35 mouse cellular contexts compared by ENCODE assay signal in the genomic region with DNA sequence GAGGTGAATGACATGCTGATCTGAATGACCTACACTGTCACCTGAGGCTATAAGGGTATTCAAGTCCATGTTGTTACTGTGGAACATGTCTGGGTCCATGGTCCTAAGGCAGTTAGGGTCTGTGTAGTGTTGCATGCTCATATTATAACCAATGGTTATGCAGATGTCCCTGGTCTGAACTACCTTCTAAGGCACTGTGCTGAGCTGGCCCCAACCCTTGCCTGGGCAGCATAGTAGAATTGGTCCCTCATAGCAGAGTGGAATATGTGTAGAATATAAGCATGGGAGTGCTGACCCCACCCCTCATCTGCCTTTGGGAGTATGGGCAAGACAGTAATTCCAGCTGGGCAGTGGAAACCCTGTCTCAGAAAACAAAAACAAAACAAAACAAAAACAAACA. TPM values are rescaled to one million over a fixed set of nuclear protein-coding genes. Genes with fewer than 3 reads are reported as not detected.
DNase-seq lines count a peak whose midpoint lies in the region; ATAC-seq and TF ChIP-seq lines count a peak whose summit lies in the region.
"Had no signal": no experiment of that assay in that cellular context is flagged by ENCODE, and none has a peak within 500 bp of the region (broad histone marks: within the 10 kb centered on the region; RNA-seq: fewer than 3 reads in every experiment).

No protein-coding gene starts in this region.

- no peak overlapping the region for H3K9ac ChIP-seq in forebrain, embryonic 12.5 days
- no peak overlapping the region for H3K9ac ChIP-seq in forebrain, postnatal 0 days
- H3K9ac ChIP-seq in heart, embryonic 11.5 days (ENCODE audit: low read depth, low read length), result no peak overlapping the region
- no peak overlapping the region for H3K9ac ChIP-seq in midbrain, embryonic 12.5 days (replicated peaks)
- H3K9ac ChIP-seq in midbrain, embryonic 14.5 days (replicated peaks; ENCODE audit: low read length), result no peak overlapping the region
- H3K9ac ChIP-seq: embryonic facial prominence, embryonic 13.5 days; heart, embryonic 13.5 days; hindbrain, embryonic 15.5 days had no signal

- H3K36me3 ChIP-seq in forebrain, embryonic 12.5 days (replicated peaks), result no peaks in the 10 kb centered on the region
- H3K36me3 ChIP-seq in forebrain, postnatal 0 days (ENCODE audit: insufficient read depth), result no peaks in the 10 kb centered on the region
- H3K36me3 ChIP-seq in heart, embryonic 11.5 days (ENCODE audit: control insufficient read depth, insufficient read depth, low read length), result no peaks in the 10 kb centered on the region
- H3K36me3 ChIP-seq in midbrain, embryonic 12.5 days, result no peaks in the 10 kb centered on the region
- H3K36me3 ChIP-seq in midbrain, embryonic 14.5 days (ENCODE audit: control insufficient read depth, insufficient read depth, low read length), result no peaks in the 10 kb centered on the region
- H3K36me3 ChIP-seq: embryonic facial prominence, embryonic 13.5 days; heart, embryonic 13.5 days; hindbrain, embryonic 15.5 days had no signal

- DNase-seq in forebrain, postnatal 0 days, result no peak
- no peak for DNase-seq in heart, adult 11 months
- DNase-seq in midbrain, embryonic 14.5 days, result no peak
- no peak for DNase-seq in adrenal gland, postnatal 4 days (ENCODE audit: low spot score in 2 of 2)
- DNase-seq: adrenal gland, adult 2 months; adrenal gland, postnatal 14 days; cerebellum, adult 11-12 months; cerebellum, adult 8-10 months; cerebellum, postnatal 10 days; cerebellum, postnatal 36 days; embryo, embryonic 11 days; gastrocnemius, adult 2 months; gastrocnemius, postnatal 14 days; heart, adult 18-20 months; heart, postnatal 14 days; heart, postnatal 4 days; kidney, adult 2 months had no signal

- no peak overlapping the region for H3K4me3 ChIP-seq in forebrain, embryonic 12.5 days (replicated peaks)
- H3K4me3 ChIP-seq in forebrain, postnatal 0 days (ENCODE audit: low read depth, low read length), result no peak overlapping the region
- H3K4me3 ChIP-seq in heart, embryonic 11.5 days (ENCODE audit: low read depth, low read length), result no peak overlapping the region
- no peak overlapping the region for H3K4me3 ChIP-seq in midbrain, embryonic 12.5 days
- no peak overlapping the region for H3K4me3 ChIP-seq in midbrain, embryonic 14.5 days (replicated peaks; ENCODE audit: low read depth, low read length)
- H3K4me3 ChIP-seq: embryonic facial prominence, embryonic 13.5 days; erythroblast, embryonic 14.5 days; gastrocnemius, adult 2 months; heart, embryonic 13.5 days; hindbrain, embryonic 15.5 days had no signal

- H3K9me3 ChIP-seq in forebrain, embryonic 12.5 days, result no peaks in the 10 kb centered on the region
- H3K9me3 ChIP-seq in forebrain, postnatal 0 days (ENCODE audit: low read length), result no peaks in the 10 kb centered on the region
- H3K9me3 ChIP-seq in heart, embryonic 11.5 days (replicated peaks; ENCODE audit: control insufficient read depth, low read length), result no peaks in the 10 kb centered on the region
- H3K9me3 ChIP-seq in midbrain, embryonic 12.5 days, result no peaks in the 10 kb centered on the region
- H3K9me3 ChIP-seq in midbrain, embryonic 14.5 days (ENCODE audit: control insufficient read depth, low read length), result no peaks in the 10 kb centered on the region
- H3K9me3 ChIP-seq: embryonic facial prominence, embryonic 13.5 days; heart, embryonic 13.5 days; hindbrain, embryonic 15.5 days had no signal

- TF ChIP-seq CTCF in forebrain, postnatal 0 days (IDR thresholded peaks at IDR 0.05; ENCODE audit: low read depth), result no peak

- ATAC-seq in forebrain, embryonic 12.5 days (ENCODE audit: low FRiP score), result 0 out of 2 replicates have a peak, but pooled peaks have one; percentile 28
- no peak for ATAC-seq in forebrain, postnatal 0 days
- 0 out of 2 replicates have a peak, but pooled peaks have one; percentile 2 for ATAC-seq in heart, embryonic 11.5 days (replicated peaks; ENCODE audit: insufficient number of reproducible peaks, low FRiP score, low TSS enrichment)
- peak; percentile 34; the same call in 1 of the 2 replicates for ATAC-seq in midbrain, embryonic 12.5 days (ENCODE audit: low FRiP score, low read depth)
- ATAC-seq in midbrain, embryonic 14.5 days (ENCODE audit: low FRiP score, low TSS enrichment), result no peak; the same call in 1 of the 2 replicates
- ATAC-seq: CD4-positive, CD25-positive, alpha-beta regulatory T cell, adult 4 months; intestine, postnatal 0 days had no signal

- no peak overlapping the region for H3K4me2 ChIP-seq in forebrain, embryonic 12.5 days
- no peak overlapping the region for H3K4me2 ChIP-seq in forebrain, postnatal 0 days (ENCODE audit: low read depth)
- no peak overlapping the region for H3K4me2 ChIP-seq in heart, embryonic 11.5 days
- H3K4me2 ChIP-seq in midbrain, embryonic 12.5 days (replicated peaks), result no peak overlapping the region
- no peak overlapping the region for H3K4me2 ChIP-seq in midbrain, embryonic 14.5 days (ENCODE audit: low read length)
- H3K4me2 ChIP-seq: embryonic facial prominence, embryonic 13.5 days; heart, embryonic 13.5 days; hindbrain, embryonic 15.5 days had no signal

- H3K27ac ChIP-seq in forebrain, embryonic 12.5 days, result no peak overlapping the region
- H3K27ac ChIP-seq in forebrain, postnatal 0 days (ENCODE audit: low read depth, low read length), result no peak overlapping the region
- no peak overlapping the region for H3K27ac ChIP-seq in heart, embryonic 11.5 days (ENCODE audit: low read depth, low read length)
- H3K27ac ChIP-seq in midbrain, embryonic 12.5 days (replicated peaks), result no peak overlapping the region
- H3K27ac ChIP-seq in midbrain, embryonic 14.5 days (replicated peaks; ENCODE audit: low read depth, low read length), result no peak overlapping the region
- H3K27ac ChIP-seq: embryonic facial prominence, embryonic 13.5 days; gastrocnemius, adult 2 months; heart, embryonic 13.5 days; hindbrain, embryonic 15.5 days had no signal

- no peaks in the 10 kb centered on the region for H3K4me1 ChIP-seq in forebrain, embryonic 12.5 days
- H3K4me1 ChIP-seq in forebrain, postnatal 0 days (ENCODE audit: insufficient read depth), result no peaks in the 10 kb centered on the region
- H3K4me1 ChIP-seq in heart, embryonic 11.5 days (ENCODE audit: control insufficient read depth, insufficient read depth, low read length), result no peaks in the 10 kb centered on the region
- H3K4me1 ChIP-seq in midbrain, embryonic 12.5 days, result no peaks in the 10 kb centered on the region
- no peaks in the 10 kb centered on the region for H3K4me1 ChIP-seq in midbrain, embryonic 14.5 days (ENCODE audit: control insufficient read depth, insufficient read depth, low read length)
- H3K4me1 ChIP-seq: embryonic facial prominence, embryonic 13.5 days; heart, embryonic 13.5 days; hindbrain, embryonic 15.5 days had no signal

- no peaks in the 10 kb centered on the region for H3K27me3 ChIP-seq in forebrain, embryonic 12.5 days
- no peaks in the 10 kb centered on the region for H3K27me3 ChIP-seq in forebrain, postnatal 0 days (ENCODE audit: insufficient read depth, low read length)
- H3K27me3 ChIP-seq in heart, embryonic 11.5 days (ENCODE audit: control insufficient read depth, insufficient read depth, low read length), result no peaks in the 10 kb centered on the region
- no peaks in the 10 kb centered on the region for H3K27me3 ChIP-seq in midbrain, embryonic 12.5 days
- H3K27me3 ChIP-seq in midbrain, embryonic 14.5 days (ENCODE audit: control insufficient read depth, insufficient read depth, low read length), result no peaks in the 10 kb centered on the region
- H3K27me3 ChIP-seq: embryonic facial prominence, embryonic 13.5 days; heart, embryonic 13.5 days; hindbrain, embryonic 15.5 days had no signal

RNA-seq across cellular contexts. Expression of gene Speer3, which starts 33.7 kb away (rescaled TPM):
- polyA plus RNA-seq in forebrain, embryonic 12.5 days (2016; fragmentation: Nextera tagmentation; extraction: Ambion mirVana), result not detected in 2 replicates
- total RNA-seq in forebrain, postnatal 0 days (2014; rRNA removed), result not detected in 2 replicates
- not detected in 2 replicates for polyA plus RNA-seq in forebrain, postnatal 0 days (2015; fragmentation: Nextera tagmentation; extraction: Ambion mirVana)
- not detected in 2 replicates for polyA plus RNA-seq in heart, embryonic 11.5 days (2014; fragmentation: Nextera tagmentation; extraction: Ambion mirVana)
- polyA plus RNA-seq in midbrain, embryonic 12.5 days (2016; fragmentation: Nextera tagmentation; extraction: Ambion mirVana), result not detected in 2 replicates
- polyA plus RNA-seq in midbrain, embryonic 14.5 days (2014; fragmentation: Nextera tagmentation; extraction: Ambion mirVana), result not detected in 2 replicates
- total RNA-seq in adrenal gland, postnatal 4 days (2021), result not detected
- total RNA-seq: adrenal gland, adult 2 months; adrenal gland, postnatal 14 days; gastrocnemius, adult 2 months; gastrocnemius, postnatal 14 days; gastrocnemius, postnatal 4 days; heart, adult 18-20 months; heart, postnatal 14 days; heart, postnatal 4 days; MEL had no signal
- polyA plus RNA-seq: adrenal gland, adult 2 months; brain, embryonic 14.5 days; C2C12; CD4-positive, CD25-positive, alpha-beta regulatory T cell, adult 4 months; cortical plate, adult 2 months; embryonic facial prominence, embryonic 13.5 days; erythroblast, embryonic 14.5 days; frontal cortex, adult 2 months; heart, embryonic 13.5 days; heart, embryonic 16.5 days; hindbrain, embryonic 15.5 days; intestine, embryonic 14.5 days; intestine, postnatal 0 days; kidney, adult 2 months; kidney, embryonic 14.5 days had no signal

Comparison
In these comparisons a context has a peak if more than half of its experiments do, and no peak if none do; other contexts are left out.
1. ATAC-seq: peak in forebrain, embryonic 12.5 days (single experiment), heart, embryonic 11.5 days (single experiment) and midbrain, embryonic 12.5 days (single experiment); none in forebrain, postnatal 0 days (single experiment) and midbrain, embryonic 14.5 days (single experiment).